Mouse (Mus musculus): ENCODE results near the gene Ndufaf3.

Gene Ndufaf3

GRCm38 (mm10) chr9:108517931-108518332 is 49.3 kb downstream of the Ndufaf3 start:
- DNase-seq (ENCODE audit: low spot score), result peak; percentile 63

- peak; percentile 85 for DNase-seq (ENCODE audit: low spot score)
Measured at GRCm38 (mm10) chr9:108517253-108517930, 49.8 kb downstream of the Ndufaf3 start.

GRCm38 (mm10) chr9:108516380-108517251 is 50.6 kb downstream of the Ndufaf3 start, which contains the start of gene Qrich1:
Qrich1 (plus strand) TSS chr9:108516806.
- DNase-seq (ENCODE audit: low spot score), result peak; percentile 99
